Mouse (Mus musculus) hindbrain, embryonic 16.5 days (tissue): ENCODE results near the gene Mlst8. TPM values are rescaled to one million over a fixed set of nuclear protein-coding genes. Genes with fewer than 3 reads are reported as not detected.

Experiments used
- ATAC-seq: fragments of 200-750 bp; cut with Nextera tagmentation; 2 replicates; pipeline ENCODE4 v1.8.0; 2017; ENCODE audit warnings: moderate TSS enrichment, moderate library complexity
- H3K27ac ChIP-seq: fragments of 300-500 bp; sonication (generic); 2 replicates; pipeline ENCODE4 v1.5.1; 2014; ENCODE audit warnings: low read depth, mild to moderate bottlenecking, control low read depth, low read length, moderate library complexity
- H3K27me3 ChIP-seq: fragments of 300-500 bp; sonication (generic); replicated peaks from 2 replicates; pipeline ENCODE4 v1.6.1; 2014; ENCODE audit warnings: low read length; ENCODE audit not compliant: control insufficient read depth, insufficient read depth
- H3K36me3 ChIP-seq: fragments of 300-500 bp; sonication (generic); 2 replicates; pipeline ENCODE4 v1.6.1; 2014; ENCODE audit warnings: mild to moderate bottlenecking, low read length, moderate library complexity, mixed read lengths; ENCODE audit not compliant: control insufficient read depth, insufficient read depth
- H3K4me1 ChIP-seq: fragments of 300-500 bp; sonication (generic); 2 replicates; pipeline ENCODE4 v1.6.1; 2014; ENCODE audit warnings: low read depth, low read length; ENCODE audit not compliant: control insufficient read depth, insufficient read depth
- H3K4me2 ChIP-seq: fragments of 300-500 bp; sonication (generic); 2 replicates; pipeline ENCODE4 v1.6.1; 2014; ENCODE audit warnings: mild to moderate bottlenecking, low read length, control low read depth, moderate library complexity
- H3K4me3 ChIP-seq: fragments of 300-500 bp; sonication (generic); 2 replicates; pipeline ENCODE4 v1.5.1; 2014; ENCODE audit warnings: mild to moderate bottlenecking, low read length, control low read depth, moderate library complexity
- H3K9ac ChIP-seq: fragments of 300-500 bp; sonication (generic); 2 replicates; pipeline ENCODE4 v1.6.1; 2014; ENCODE audit warnings: low read depth, mild to moderate bottlenecking, control low read depth, low read length, moderate library complexity
- H3K9me3 ChIP-seq: fragments of 300-500 bp; sonication (generic); 2 replicates; pipeline ENCODE4 v1.6.1; 2014; ENCODE audit warnings: mild to moderate bottlenecking, low read length, moderate library complexity; ENCODE audit not compliant: control insufficient read depth
- WGBS: fragments of 180-500 bp; shearing (Covaris S2); extraction: QIAGEN DNeasy Blood & Tissue Kit; methylation state at CpG from one replicate; pipeline ENCODE4 v1.1.7; 2014; 5-methylcytosine and 5-hydroxymethylcytosine counted together
- polyA plus RNA-seq: library from polyadenylated mRNA; unstranded; fragments of >200 nt; fragmentation: Nextera tagmentation; extraction: Ambion mirVana; gene quantifications from 2 replicates; pipeline ENCODE4 v1.2.1, GENCODE M21; 2015

The Mlst8 gene
- polyA plus RNA-seq, 1 experiment from 2014 or later: 36.2 TPM

- Histone ChIP-seq H3K36me3 (peaks cover 20% of the 10 kb centered on the region), H3K4me1 (peaks cover 31% of the 10 kb centered on the region), H3K4me3 (no peak overlapping the region), H3K4me2 (peak overlapping the region; percentile 99), H3K9ac (no peak overlapping the region), H3K9me3 (no peaks in the 10 kb centered on the region), H3K27me3 (no peaks in the 10 kb centered on the region), H3K27ac (no peak overlapping the region)
- WGBS: 77% methylated on average over 4 of the region's 4 CpGs
- no peak for ATAC-seq
Observed at GRCm38 (mm10) chr17:24472512-24472911, 6.4 kb downstream of the Mlst8 start.

GRCm38 (mm10) chr17:24470701-24471527, 8.0 kb downstream of the Mlst8 start:
- Histone ChIP-seq H3K9ac (peak overlapping the region; percentile 78), H3K9me3 (no peaks in the 10 kb centered on the region), H3K27me3 (no peaks in the 10 kb centered on the region), H3K4me3 (peak overlapping the region; percentile 67), H3K4me1 (peaks cover 29% of the 10 kb centered on the region), H3K36me3 (peaks cover 14% of the 10 kb centered on the region), H3K4me2 (peak overlapping the region; percentile 99), H3K27ac (peak overlapping the region; percentile 88)
- peak; percentile 1; the same call in 1 of the 2 replicates for ATAC-seq
- under 1% methylated on average over 68 of the region's 68 CpGs for WGBS

- Histone ChIP-seq H3K4me1 (peaks cover 29% of the 10 kb centered on the region), H3K9me3 (no peaks in the 10 kb centered on the region), H3K9ac (peak within 1 kb of the TSS; percentile 78), H3K27me3 (no peaks in the 10 kb centered on the region), H3K27ac (peak within 1 kb of the TSS; percentile 88), H3K4me3 (peak within 1 kb of the TSS; percentile 67), H3K36me3 (peaks cover 7% of the 10 kb centered on the region; the same call in 1 of the 2 replicates), H3K4me2 (peak within 1 kb of the TSS; percentile 99)
- ATAC-seq: peak; percentile 97
- WGBS: under 1% methylated on average over 66 of the region's 75 CpGs
Observed at GRCm38 (mm10) chr17:24469910-24470602, 8.8 kb downstream of the Mlst8 start, which contains the start of the genes E4f1 and Pgp. E4f1 (minus strand) TSS chr17:24470313. Pgp (plus strand) TSS chr17:24470392.

GRCm38 (mm10) chr17:24469336-24469909, 9.5 kb downstream of the Mlst8 start:
- Histone ChIP-seq H3K9me3 (no peaks in the 10 kb centered on the region), H3K4me1 (peaks cover 29% of the 10 kb centered on the region), H3K9ac (peak overlapping the region; percentile 78), H3K4me2 (peak overlapping the region; percentile 99), H3K36me3 (peaks cover under 1% of the 10 kb centered on the region; the same call in 1 of the 2 replicates), H3K4me3 (peak overlapping the region; percentile 67), H3K27ac (peak overlapping the region; percentile 88), H3K27me3 (no peaks in the 10 kb centered on the region)
- no peak for ATAC-seq
- 20% methylated on average over 7 of the region's 7 CpGs for WGBS

- no peak for ATAC-seq
- H3K4me2 ChIP-seq: no peak overlapping the region
- H3K9me3 ChIP-seq: no peaks in the 10 kb centered on the region
- H3K36me3 ChIP-seq: no peaks in the 10 kb centered on the region; the same call in 1 of the 2 replicates
- no peak overlapping the region for H3K27ac ChIP-seq
- H3K27me3 ChIP-seq: no peaks in the 10 kb centered on the region
- 92% methylated on average over 5 of the region's 5 CpGs for WGBS
- peaks cover 25% of the 10 kb centered on the region for H3K4me1 ChIP-seq
- H3K9ac ChIP-seq: no peak overlapping the region
- H3K4me3 ChIP-seq: no peak overlapping the region
Observed at GRCm38 (mm10) chr17:24468636-24469246, 10.1 kb downstream of the Mlst8 start.

GRCm38 (mm10) chr17:24463374-24464133, 15.3 kb downstream of the Mlst8 start:
- Histone ChIP-seq H3K4me1 (no peaks in the 10 kb centered on the region), H3K4me2 (no peak overlapping the region), H3K9me3 (no peaks in the 10 kb centered on the region), H3K36me3 (no peaks in the 10 kb centered on the region), H3K27me3 (no peaks in the 10 kb centered on the region), H3K27ac (no peak overlapping the region), H3K4me3 (no peak overlapping the region), H3K9ac (no peak overlapping the region)
- WGBS: 59% methylated on average over 6 of the region's 6 CpGs
- ATAC-seq: no peak

GRCm38 (mm10) chr17:24462932-24463331, 15.9 kb downstream of the Mlst8 start:
- H3K27ac ChIP-seq: no peak overlapping the region
- no peak overlapping the region for H3K4me2 ChIP-seq
- H3K36me3 ChIP-seq: no peaks in the 10 kb centered on the region
- H3K4me3 ChIP-seq: no peak overlapping the region
- H3K27me3 ChIP-seq: no peaks in the 10 kb centered on the region
- WGBS: 87% methylated on average over 1 of the region's 1 CpGs
- no peak overlapping the region for H3K9ac ChIP-seq
- H3K4me1 ChIP-seq: no peaks in the 10 kb centered on the region
- H3K9me3 ChIP-seq: no peaks in the 10 kb centered on the region
- no peak for ATAC-seq

- no peak for ATAC-seq
- Histone ChIP-seq H3K9me3 (no peaks in the 10 kb centered on the region), H3K36me3 (no peaks in the 10 kb centered on the region), H3K4me1 (no peaks in the 10 kb centered on the region), H3K4me2 (no peak overlapping the region), H3K9ac (no peak overlapping the region), H3K27ac (no peak overlapping the region), H3K27me3 (no peaks in the 10 kb centered on the region), H3K4me3 (no peak overlapping the region)
- WGBS: 63% methylated on average over 2 of the region's 2 CpGs
Observed at GRCm38 (mm10) chr17:24461580-24461979, 17.3 kb downstream of the Mlst8 start.
